Mouse (Mus musculus) midbrain, postnatal 0 days (tissue): Measurements from ENCODE around the gene Rsph14. TPM values are rescaled to one million over a fixed set of nuclear protein-coding genes. Genes with fewer than 3 reads are reported as not detected.

Source experiments
- ATAC-seq: fragments of 200-750 bp; cut with Nextera tagmentation; 2 replicates; pipeline ENCODE4 v1.8.0; 2017; ENCODE audit warnings: moderate number of reproducible peaks, mild to moderate bottlenecking, moderate TSS enrichment, moderate library complexity; ENCODE audit not compliant: low FRiP score
- DNase-seq: peaks from one replicate; pipeline ENCODE4 v3.0.0-alpha.2; 2015; ENCODE audit warnings: low spot score
- H3K27ac ChIP-seq: fragments of 300-500 bp; sonication (generic); 2 replicates; pipeline ENCODE4 v1.5.1; 2014; ENCODE audit warnings: low read depth, mild to moderate bottlenecking, low read length, mixed read lengths
- H3K27me3 ChIP-seq: fragments of 300-500 bp; sonication (generic); 2 replicates; pipeline ENCODE4 v1.6.1; 2014; ENCODE audit warnings: low read length, control low read depth, mixed read lengths; ENCODE audit not compliant: insufficient read depth
- H3K36me3 ChIP-seq: fragments of 300-500 bp; sonication (generic); 2 replicates; pipeline ENCODE4 v1.6.1; 2014; ENCODE audit warnings: low read length, control low read depth, mixed read lengths; ENCODE audit not compliant: insufficient read depth
- H3K4me1 ChIP-seq: fragments of 300-500 bp; sonication (generic); 2 replicates; pipeline ENCODE4 v1.6.1; 2014; ENCODE audit warnings: mild to moderate bottlenecking, control low read depth, antibody characterized with exemption, low read length, mixed read lengths; ENCODE audit not compliant: insufficient read depth
- H3K4me2 ChIP-seq: fragments of 300-500 bp; sonication (generic); 2 replicates; pipeline ENCODE4 v1.6.1; 2014; ENCODE audit warnings: low read depth, mild to moderate bottlenecking, low read length, mixed read lengths; ENCODE audit not compliant: poor library complexity, severe bottlenecking
- H3K4me3 ChIP-seq: fragments of 300-500 bp; sonication (generic); 2 replicates; pipeline ENCODE4 v1.5.1; 2014; ENCODE audit warnings: low read depth, mild to moderate bottlenecking, low read length, moderate library complexity
- H3K9ac ChIP-seq: fragments of 300-500 bp; sonication (generic); replicated peaks from 2 replicates; pipeline ENCODE4 v1.6.1; 2014; ENCODE audit warnings: mild to moderate bottlenecking, low read length, moderate library complexity, mixed read lengths; ENCODE audit not compliant: poor library complexity, severe bottlenecking
- H3K9me3 ChIP-seq: fragments of 300-500 bp; sonication (generic); 2 replicates; pipeline ENCODE4 v1.6.1; 2016; ENCODE audit warnings: low read length, control low read depth
- CTCF ChIP-seq: IDR thresholded peaks from 2 replicates; pipeline ENCODE4 v1.5.1; 2016; ENCODE audit warnings: antibody characterized with exemption, mild to moderate bottlenecking
- WGBS: fragments of 180-500 bp; shearing (Covaris S2); extraction: QIAGEN DNeasy Blood & Tissue Kit; methylation state at CpG from one replicate; pipeline ENCODE4 v1.1.7; 2014; 5-methylcytosine and 5-hydroxymethylcytosine counted together
- polyA plus RNA-seq: library from polyadenylated mRNA; unstranded; fragments of >200 nt; fragmentation: Nextera tagmentation; extraction: Ambion mirVana; gene quantifications from 2 replicates; pipeline ENCODE4 v1.2.1, GENCODE M21; 2015
- total RNA-seq: library from RNA; depleted of rRNA; stranded (reverse); fragments of >200 nt; gene quantifications from 2 replicates; pipeline ENCODE4 v1.2.3, GENCODE M21; 2014

The Rsph14 gene
- total and polyA plus RNA-seq, 2 experiments from 2014 or later = 0.27 to 1.2 TPM

DNA sequence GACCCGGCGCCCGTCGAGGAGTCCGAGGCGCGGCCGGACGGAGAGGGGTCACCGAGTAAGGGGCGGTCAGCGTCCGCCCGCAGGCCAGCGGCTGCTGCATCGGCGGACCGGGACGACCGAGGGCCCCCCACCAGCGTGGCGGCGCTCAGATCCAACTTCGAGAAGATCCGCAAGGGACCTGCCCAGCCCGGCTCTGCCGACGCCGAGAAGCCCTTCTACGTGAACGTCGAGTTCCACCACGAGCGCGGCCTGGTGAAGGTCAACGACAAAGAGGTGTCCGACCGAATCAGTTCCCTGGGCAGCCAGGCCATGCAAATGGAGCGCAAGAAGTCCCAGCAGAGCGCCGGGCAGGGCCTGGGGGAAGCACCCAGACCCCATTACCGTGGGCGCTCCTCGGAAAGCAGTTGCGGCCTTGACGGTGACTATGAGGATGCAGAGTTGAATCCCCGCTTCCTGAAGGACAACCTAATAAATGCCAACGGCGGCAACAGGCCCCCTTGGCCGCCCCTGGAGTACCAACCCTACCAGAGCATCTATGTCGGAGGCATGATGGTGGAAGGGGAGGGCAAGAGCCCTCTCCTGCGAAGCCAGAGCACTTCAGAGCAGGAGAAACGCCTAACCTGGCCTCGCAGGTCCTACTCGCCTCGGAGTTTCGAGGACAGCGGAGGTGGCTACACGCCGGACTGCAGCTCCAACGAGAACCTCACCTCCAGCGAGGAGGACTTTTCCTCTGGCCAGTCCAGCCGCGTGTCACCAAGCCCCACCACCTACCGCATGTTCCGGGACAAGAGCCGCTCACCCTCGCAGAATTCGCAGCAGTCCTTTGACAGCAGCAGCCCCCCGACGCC, 29.2 kb upstream of the Rsph14 start:
- Histone ChIP-seq H3K36me3 (no peaks in the 10 kb centered on the region), H3K4me3 (peak overlapping the region; percentile 64), H3K4me1 (peaks cover 35% of the 10 kb centered on the region), H3K27me3 (no peaks in the 10 kb centered on the region), H3K9ac (peak overlapping the region; percentile 73), H3K4me2 (peak overlapping the region; percentile 95), H3K9me3 (no peaks in the 10 kb centered on the region), H3K27ac (peak overlapping the region; percentile 86)
- DNase-seq = no peak
- ATAC-seq = no peak
- no peak for TF ChIP-seq CTCF
- under 1% methylated on average over 70 of the region's 71 CpGs for WGBS

GRCm38 (mm10) chr10:75060843-75061235, 28.5 kb upstream of the Rsph14 start:
- DNase-seq = no peak
- TF ChIP-seq CTCF = no peak
- H3K4me3 ChIP-seq = peak overlapping the region; percentile 64
- peak overlapping the region; percentile 73 for H3K9ac ChIP-seq
- peaks cover 36% of the 10 kb centered on the region for H3K4me1 ChIP-seq
- H3K27ac ChIP-seq = peak overlapping the region; percentile 86
- under 1% methylated on average over 36 of the region's 48 CpGs for WGBS
- H3K36me3 ChIP-seq = no peaks in the 10 kb centered on the region
- H3K9me3 ChIP-seq = no peaks in the 10 kb centered on the region
- peak overlapping the region; percentile 95 for H3K4me2 ChIP-seq
- peak; percentile 13; the same call in 1 of the 2 replicates for ATAC-seq
- no peaks in the 10 kb centered on the region for H3K27me3 ChIP-seq

DNA sequence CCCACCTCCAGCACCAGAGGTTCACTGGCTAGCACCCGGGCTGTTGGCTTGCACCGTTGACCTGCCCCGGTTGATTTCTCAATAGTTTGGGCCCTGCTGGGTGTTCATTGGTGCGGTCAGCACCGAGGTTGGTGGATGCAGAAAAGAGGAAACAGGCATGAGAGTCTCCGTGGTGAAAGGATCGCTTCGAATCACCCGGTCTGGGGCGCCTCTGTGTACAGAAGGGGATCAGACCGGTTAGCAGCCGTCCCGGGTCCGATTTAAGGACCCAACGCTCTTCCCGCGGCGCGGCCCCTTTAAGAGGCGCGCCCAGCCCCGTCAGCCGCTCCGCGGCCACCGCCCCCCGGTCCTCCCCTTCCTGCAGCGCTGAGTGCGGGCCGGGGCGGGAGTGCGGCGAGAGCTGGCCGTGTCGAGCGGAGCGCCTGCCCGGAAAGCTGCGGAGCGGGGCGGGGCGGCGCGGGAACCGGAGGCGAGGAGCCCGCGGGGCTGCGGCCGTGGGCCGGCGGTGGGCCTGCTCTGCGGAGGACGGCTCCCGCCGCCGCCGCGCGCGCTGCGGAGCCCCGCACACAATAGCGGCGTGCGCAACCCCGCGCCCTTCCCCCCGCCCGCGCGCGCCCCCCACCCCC, 27.9 kb upstream of the Rsph14 start, which contains the start of gene Bcr:
TSS of gene Bcr (plus strand) at position 376 of the 626 bp plus-strand sequence.
- Histone ChIP-seq H3K9ac (peak within 1 kb of the TSS; percentile 73), H3K27me3 (no peaks in the 10 kb centered on the region), H3K27ac (peak within 1 kb of the TSS; percentile 86), H3K9me3 (no peaks in the 10 kb centered on the region), H3K36me3 (no peaks in the 10 kb centered on the region), H3K4me1 (peaks cover 32% of the 10 kb centered on the region), H3K4me3 (peak within 1 kb of the TSS; percentile 64), H3K4me2 (peak within 1 kb of the TSS; percentile 95)
- no peak for TF ChIP-seq CTCF
- WGBS = under 1% methylated on average over 39 of the region's 73 CpGs
- ATAC-seq = peak; percentile 82
- DNase-seq = peak; percentile 80

DNA sequence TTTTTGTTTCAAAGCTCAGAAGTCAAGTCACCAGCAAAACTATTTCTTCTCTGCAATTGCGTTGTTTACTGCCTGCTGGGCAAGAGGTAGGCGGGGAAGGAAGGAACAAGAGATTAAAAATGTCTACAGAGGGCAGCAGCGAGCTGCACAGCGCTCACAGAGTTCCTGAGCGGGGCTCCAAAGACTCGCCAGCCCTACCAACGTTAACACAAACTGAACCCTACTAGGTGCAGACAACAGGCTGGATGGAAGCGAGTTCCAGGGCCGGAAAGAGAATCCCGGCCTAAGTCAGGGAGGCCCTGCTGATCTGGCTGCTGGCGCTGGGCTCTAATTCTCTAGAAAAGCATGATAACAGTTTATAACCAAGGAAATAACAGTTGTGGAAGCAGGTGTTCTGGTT, 27.0 kb upstream of the Rsph14 start:
- Histone ChIP-seq H3K9me3 (no peaks in the 10 kb centered on the region), H3K36me3 (no peaks in the 10 kb centered on the region), H3K4me2 (peak overlapping the region; percentile 95), H3K27me3 (no peaks in the 10 kb centered on the region), H3K4me3 (peak overlapping the region; percentile 64; the same call in 1 of the 2 replicates), H3K9ac (0 out of 2 replicates have a peak overlapping the region, but pooled peaks have one; percentile 29), H3K4me1 (peaks cover 29% of the 10 kb centered on the region), H3K27ac (0 out of 2 replicates have a peak overlapping the region, but pooled peaks have one; percentile 4)
- ATAC-seq (no peak), DNase-seq (peak; percentile 91)
- TF ChIP-seq CTCF = peak; percentile 86
- WGBS = 2% methylated on average over 11 of the region's 11 CpGs

DNA sequence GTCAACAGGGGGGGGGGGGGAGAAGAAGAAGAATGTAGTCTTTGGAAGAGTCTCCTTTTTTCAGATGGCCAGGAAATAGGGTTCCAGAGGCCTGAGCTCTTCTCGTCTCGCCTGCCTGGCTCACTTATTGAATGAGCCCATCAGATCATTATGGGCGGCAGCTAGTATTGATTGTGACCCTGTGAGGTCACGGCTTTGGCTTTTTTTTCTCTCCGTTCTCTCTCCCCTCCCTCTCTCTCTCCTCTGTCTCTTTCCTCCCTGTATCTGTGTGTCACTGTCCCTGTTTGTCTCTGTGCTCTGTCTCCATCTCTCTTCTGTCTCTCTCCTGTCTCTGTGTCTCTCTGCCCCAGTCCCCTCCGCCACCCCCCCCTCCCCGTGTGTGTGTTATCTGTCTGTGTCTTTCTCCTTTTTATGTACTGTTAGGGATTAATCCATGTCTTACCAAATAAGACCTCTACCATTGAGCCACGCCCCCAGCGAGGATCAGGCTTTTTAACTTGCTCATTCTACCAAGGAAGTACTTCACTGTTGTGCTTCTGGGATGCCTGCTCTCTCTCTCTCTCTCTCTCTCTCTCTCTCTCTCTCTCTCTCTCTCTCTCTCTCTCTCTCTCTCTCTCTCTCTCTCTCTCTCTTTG, 26.5 kb upstream of the Rsph14 start:
- no peaks in the 10 kb centered on the region for H3K36me3 ChIP-seq
- DNase-seq (no peak), ATAC-seq (no peak)
- no peak overlapping the region for H3K27ac ChIP-seq
- whole genome bisulfite sequencing = 26% methylated on average over 9 of the region's 9 CpGs
- peak overlapping the region; percentile 95; the same call in 1 of the 2 replicates for H3K4me2 ChIP-seq
- no peaks in the 10 kb centered on the region for H3K27me3 ChIP-seq
- no peak overlapping the region for H3K9ac ChIP-seq
- no peak for TF ChIP-seq CTCF
- no peak overlapping the region for H3K4me3 ChIP-seq
- H3K4me1 ChIP-seq = peaks cover 24% of the 10 kb centered on the region; the same call in 1 of the 2 replicates
- no peaks in the 10 kb centered on the region for H3K9me3 ChIP-seq
